Comparison of ENCODE assay signal across 8 mouse cellular contexts in the genomic region with DNA sequence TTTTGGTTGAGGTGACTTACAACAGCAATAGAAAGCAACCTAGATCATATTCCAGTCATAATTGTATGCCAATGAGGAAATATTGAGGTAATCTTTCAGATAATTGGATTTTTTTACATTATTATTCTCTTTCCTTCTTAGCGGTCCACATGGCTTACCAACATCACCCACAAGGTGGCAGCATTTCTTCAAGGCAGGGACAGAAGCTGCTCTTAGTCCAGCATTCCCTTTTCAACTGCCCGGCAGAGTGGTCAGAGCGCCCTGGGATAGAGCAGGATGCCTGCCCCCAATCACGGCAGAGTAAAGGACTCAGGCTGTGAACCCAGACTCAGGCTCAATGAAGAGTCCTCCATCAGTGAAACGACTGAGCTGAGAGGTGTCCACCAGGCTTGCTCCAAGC. TPM values are rescaled to one million over a fixed set of nuclear protein-coding genes. Genes with fewer than 3 reads are reported as not detected.
A peak's percentile ranks its signal among the peaks of the same experiment; 100 is the strongest.
DNase-seq lines count a peak whose midpoint lies in the region; ATAC-seq and TF ChIP-seq lines count a peak whose summit lies in the region.

No protein-coding gene starts in this region.

- DNase-seq in thymus, adult 2 months = peak; percentile 35
- no peak for DNase-seq in thymus, adult 18-20 months
- peak; percentile 81 for DNase-seq in brain, adult 2 months (ENCODE audit: low read depth, low spot score)
- peak; percentile 67 for DNase-seq in kidney, adult 9 months
- peak; percentile 40 for DNase-seq in liver, embryonic 11.5 days (ENCODE audit: low spot score)
- DNase-seq in ovary, postnatal 36 days (ENCODE audit: low spot score) = peak; percentile 60

- no peak for ATAC-seq in embryonic facial prominence, embryonic 13.5 days (ENCODE audit: insufficient number of reproducible peaks, insufficient read depth, low FRiP score, low TSS enrichment, low read depth)
- no peak for ATAC-seq in liver, embryonic 11.5 days (replicated peaks; ENCODE audit: low FRiP score)
- no peak for ATAC-seq in megakaryocyte-erythroid progenitor cell, adult 5-6 weeks (replicated peaks; ENCODE audit: low FRiP score, low TSS enrichment, poor library complexity, severe bottlenecking)

- TF ChIP-seq POLR2A in thymus, adult 2 months (IDR thresholded peaks at IDR 0.05; ENCODE audit: control insufficient read depth, extremely low read depth, insufficient read depth, low read length, poor library complexity) = no peak

- H3K4me1 ChIP-seq in thymus, adult 2 months (replicated peaks; ENCODE audit: control insufficient read depth, insufficient read depth, low read length) = no peaks in the 10 kb centered on the region
- peaks cover 28% of the 10 kb centered on the region for H3K4me1 ChIP-seq in embryonic facial prominence, embryonic 13.5 days
- peaks cover 4% of the 10 kb centered on the region for H3K4me1 ChIP-seq in liver, embryonic 11.5 days (replicated peaks; ENCODE audit: control insufficient read depth, insufficient read depth, low read length)

- no peak overlapping the region for H3K9ac ChIP-seq in embryonic facial prominence, embryonic 13.5 days
- H3K9ac ChIP-seq in liver, embryonic 11.5 days (ENCODE audit: low read depth, low read length) = no peak overlapping the region

- H3K36me3 ChIP-seq in thymus, adult 2 months (ENCODE audit: control insufficient read depth, insufficient read depth, low read length) = no peaks in the 10 kb centered on the region
- H3K36me3 ChIP-seq in embryonic facial prominence, embryonic 13.5 days = no peaks in the 10 kb centered on the region
- no peaks in the 10 kb centered on the region for H3K36me3 ChIP-seq in liver, embryonic 11.5 days (ENCODE audit: control insufficient read depth, insufficient read depth, low read length)

- H3K9me3 ChIP-seq in embryonic facial prominence, embryonic 13.5 days = no peaks in the 10 kb centered on the region
- no peaks in the 10 kb centered on the region for H3K9me3 ChIP-seq in liver, embryonic 11.5 days (ENCODE audit: control insufficient read depth, low read length)

- H3K27me3 ChIP-seq in thymus, adult 2 months (ENCODE audit: control insufficient read depth, insufficient read depth, low read length) = no peaks in the 10 kb centered on the region; the same call in 1 of the 2 replicates
- H3K27me3 ChIP-seq in embryonic facial prominence, embryonic 13.5 days = peaks cover 23% of the 10 kb centered on the region
- peaks cover 36% of the 10 kb centered on the region for H3K27me3 ChIP-seq in liver, embryonic 11.5 days (replicated peaks; ENCODE audit: control insufficient read depth, insufficient read depth, low read length)

- no peak overlapping the region for H3K4me3 ChIP-seq in thymus, adult 2 months (ENCODE audit: control insufficient read depth, insufficient read depth, low read length)
- H3K4me3 ChIP-seq in embryonic facial prominence, embryonic 13.5 days = no peak overlapping the region
- H3K4me3 ChIP-seq in liver, embryonic 11.5 days (ENCODE audit: low read depth, low read length) = no peak overlapping the region

- H3K27ac ChIP-seq in thymus, adult 2 months (ENCODE audit: control insufficient read depth, insufficient read depth, low read length) = no peak overlapping the region
- no peak overlapping the region for H3K27ac ChIP-seq in embryonic facial prominence, embryonic 13.5 days
- H3K27ac ChIP-seq in liver, embryonic 11.5 days (ENCODE audit: low read depth, low read length) = no peak overlapping the region

- 6% methylated on average over 5 of the region's 5 CpGs for WGBS in thymus, adult 2 months
- WGBS in embryonic facial prominence, embryonic 13.5 days = under 1% methylated on average over 5 of the region's 5 CpGs
- WGBS in liver, embryonic 11.5 days = 0% methylated on average over 5 of the region's 5 CpGs

- 0 out of 2 replicates have a peak overlapping the region, but pooled peaks have one; percentile 20 for H3K4me2 ChIP-seq in embryonic facial prominence, embryonic 13.5 days
- no peak overlapping the region for H3K4me2 ChIP-seq in liver, embryonic 11.5 days

- TF ChIP-seq CTCF in thymus, adult 2 months (IDR thresholded peaks at IDR 0.05; ENCODE audit: borderline replicate concordance, control insufficient read depth, extremely low read depth, insufficient read depth, low read length, poor library complexity) = peak; percentile 45; the same call in 1 of the 2 replicates

RNA-seq across cellular contexts. Expression of gene Cpz, which starts 1.8 kb away (rescaled TPM):
- 1.0 and 1.6 TPM in 2 replicates for polyA plus RNA-seq in thymus, adult 2 months (2012; rRNA removed)
- 4.1 TPM in 2 replicates for polyA plus RNA-seq in embryonic facial prominence, embryonic 13.5 days (2015; fragmentation: Nextera tagmentation; extraction: Ambion mirVana)
- polyA plus RNA-seq in liver, embryonic 11.5 days (2014; fragmentation: Nextera tagmentation; extraction: Ambion mirVana) = 3.9 and 4.0 TPM in 2 replicates
- total RNA-seq in megakaryocyte-erythroid progenitor cell, adult 5-6 weeks (2014; fragmentation: Nextera tagmentation) = not detected in 2 replicates
- not detected in 2 replicates for total RNA-seq in megakaryocyte-erythroid progenitor cell, adult 5-6 weeks (2017)

RNA-seq across cellular contexts. Expression of gene Trmt44, which starts 51.1 kb away (rescaled TPM):
- polyA plus RNA-seq in thymus, adult 2 months (2012; rRNA removed) = 9.2 and 9.8 TPM in 2 replicates
- 8.1 and 9.2 TPM in 2 replicates for polyA plus RNA-seq in embryonic facial prominence, embryonic 13.5 days (2015; fragmentation: Nextera tagmentation; extraction: Ambion mirVana)
- polyA plus RNA-seq in liver, embryonic 11.5 days (2014; fragmentation: Nextera tagmentation; extraction: Ambion mirVana) = 7.8 and 9.2 TPM in 2 replicates
- total RNA-seq in megakaryocyte-erythroid progenitor cell, adult 5-6 weeks (2014; fragmentation: Nextera tagmentation) = 9.4 and 12.1 TPM in 2 replicates
- 8.0 and 8.4 TPM in 2 replicates for total RNA-seq in megakaryocyte-erythroid progenitor cell, adult 5-6 weeks (2017)

RNA-seq across cellular contexts. Expression of gene Acox3, which starts 59.1 kb away (rescaled TPM):
- polyA plus RNA-seq in thymus, adult 2 months (2012; rRNA removed) = 78.2 and 82.6 TPM in 2 replicates
- polyA plus RNA-seq in embryonic facial prominence, embryonic 13.5 days (2015; fragmentation: Nextera tagmentation; extraction: Ambion mirVana) = 12.6 and 13.3 TPM in 2 replicates
- polyA plus RNA-seq in liver, embryonic 11.5 days (2014; fragmentation: Nextera tagmentation; extraction: Ambion mirVana) = 6.5 and 6.7 TPM in 2 replicates
- total RNA-seq in megakaryocyte-erythroid progenitor cell, adult 5-6 weeks (2014; fragmentation: Nextera tagmentation) = 7.9 and 12.4 TPM in 2 replicates
- 5.0 and 20.3 TPM in 2 replicates for total RNA-seq in megakaryocyte-erythroid progenitor cell, adult 5-6 weeks (2017)

Comparison
In these comparisons a context has a peak if more than half of its experiments do, and no peak if none do; other contexts are left out.
1. DNase-seq: peak in thymus, adult 2 months (single experiment), brain, adult 2 months (single experiment), kidney, adult 9 months (single experiment), liver, embryonic 11.5 days (single experiment) and ovary, postnatal 36 days (single experiment); none in thymus, adult 18-20 months (0 of 2).